Mouse (Mus musculus) kidney, embryonic 15.5 days (tissue): ENCODE data around the gene 9830107B12Rik. TPM values are rescaled to one million over a fixed set of nuclear protein-coding genes. Genes with fewer than 3 reads are reported as not detected.

Experiments used
- ATAC-seq: fragments of 200-750 bp; cut with Nextera tagmentation; replicated peaks from 2 replicates; pipeline ENCODE4 v1.8.0; 2017; ENCODE audit warnings: moderate TSS enrichment; ENCODE audit not compliant: low FRiP score
- H3K27ac ChIP-seq: fragments of 300-500 bp; sonication (generic); 2 replicates; pipeline ENCODE4 v1.5.1; 2015; ENCODE audit warnings: mild to moderate bottlenecking, inconsistent platforms
- H3K27me3 ChIP-seq: fragments of 300-500 bp; sonication (generic); 2 replicates; pipeline ENCODE4 v1.6.1; 2015; ENCODE audit warnings: inconsistent platforms
- H3K36me3 ChIP-seq: fragments of 300-500 bp; sonication (generic); 2 replicates; pipeline ENCODE4 v1.6.1; 2015; ENCODE audit warnings: inconsistent platforms
- H3K4me1 ChIP-seq: fragments of 300-500 bp; sonication (generic); 2 replicates; pipeline ENCODE4 v1.6.1; 2015; ENCODE audit warnings: inconsistent platforms
- H3K4me2 ChIP-seq: fragments of 300-500 bp; sonication (generic); 2 replicates; pipeline ENCODE4 v1.6.1; 2015; ENCODE audit warnings: moderate library complexity, mild to moderate bottlenecking, inconsistent platforms
- H3K4me3 ChIP-seq: fragments of 300-500 bp; sonication (generic); replicated peaks from 2 replicates; pipeline ENCODE4 v1.5.1; 2015; ENCODE audit warnings: mild to moderate bottlenecking, inconsistent platforms
- H3K9ac ChIP-seq: fragments of 300-500 bp; sonication (generic); 2 replicates; pipeline ENCODE4 v1.6.1; 2015; ENCODE audit warnings: mild to moderate bottlenecking, inconsistent platforms
- H3K9me3 ChIP-seq: fragments of 300-500 bp; sonication (generic); replicated peaks from 2 replicates; pipeline ENCODE4 v1.6.1; 2016; ENCODE audit warnings: inconsistent platforms
- WGBS: fragments of 180-500 bp; shearing (Covaris S2); methylation state at CpG from one replicate; pipeline ENCODE4 v1.1.7; 2015; ENCODE audit warnings: mixed read lengths; 5-methylcytosine and 5-hydroxymethylcytosine counted together
- polyA plus RNA-seq: library from polyadenylated mRNA; unstranded; fragments of >200 nt; fragmentation: Nextera tagmentation; extraction: Ambion mirVana; gene quantifications from 2 replicates; pipeline ENCODE4 v1.2.1, GENCODE M21; 2015

9830107B12Rik gene
- polyA plus RNA-seq, 1 experiment from 2014 or later: not detected

DNA sequence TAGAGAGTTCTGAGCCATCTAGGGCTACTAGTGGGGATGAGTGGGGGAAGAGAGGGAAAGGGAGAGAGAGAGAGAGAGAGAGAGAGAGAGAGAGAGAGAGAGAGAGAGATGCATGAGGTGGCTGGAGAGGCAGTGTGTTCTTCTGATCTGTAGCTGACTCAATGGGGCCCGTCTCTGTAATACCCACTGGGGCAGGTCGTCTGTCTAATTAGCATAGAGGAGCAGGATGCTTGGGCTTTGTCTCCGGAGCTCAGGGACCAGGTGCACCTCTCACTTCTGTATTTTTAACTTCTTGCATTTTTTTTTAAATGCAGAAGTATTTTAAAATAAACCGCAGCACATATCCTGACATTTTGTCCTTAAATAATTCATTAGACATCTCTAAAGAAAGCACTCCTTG is 38.7 kb downstream of the 9830107B12Rik start:
- H3K4me1 ChIP-seq: no peaks in the 10 kb centered on the region
- H3K27me3 ChIP-seq: no peaks in the 10 kb centered on the region
- no peak overlapping the region for H3K27ac ChIP-seq
- H3K4me2 ChIP-seq: no peak overlapping the region
- no peaks in the 10 kb centered on the region for H3K36me3 ChIP-seq
- ATAC-seq: no peak
- no peak overlapping the region for H3K9ac ChIP-seq
- 62% methylated on average over 4 of the region's 4 CpGs for WGBS
- no peaks in the 10 kb centered on the region for H3K9me3 ChIP-seq
- no peak overlapping the region for H3K4me3 ChIP-seq

DNA sequence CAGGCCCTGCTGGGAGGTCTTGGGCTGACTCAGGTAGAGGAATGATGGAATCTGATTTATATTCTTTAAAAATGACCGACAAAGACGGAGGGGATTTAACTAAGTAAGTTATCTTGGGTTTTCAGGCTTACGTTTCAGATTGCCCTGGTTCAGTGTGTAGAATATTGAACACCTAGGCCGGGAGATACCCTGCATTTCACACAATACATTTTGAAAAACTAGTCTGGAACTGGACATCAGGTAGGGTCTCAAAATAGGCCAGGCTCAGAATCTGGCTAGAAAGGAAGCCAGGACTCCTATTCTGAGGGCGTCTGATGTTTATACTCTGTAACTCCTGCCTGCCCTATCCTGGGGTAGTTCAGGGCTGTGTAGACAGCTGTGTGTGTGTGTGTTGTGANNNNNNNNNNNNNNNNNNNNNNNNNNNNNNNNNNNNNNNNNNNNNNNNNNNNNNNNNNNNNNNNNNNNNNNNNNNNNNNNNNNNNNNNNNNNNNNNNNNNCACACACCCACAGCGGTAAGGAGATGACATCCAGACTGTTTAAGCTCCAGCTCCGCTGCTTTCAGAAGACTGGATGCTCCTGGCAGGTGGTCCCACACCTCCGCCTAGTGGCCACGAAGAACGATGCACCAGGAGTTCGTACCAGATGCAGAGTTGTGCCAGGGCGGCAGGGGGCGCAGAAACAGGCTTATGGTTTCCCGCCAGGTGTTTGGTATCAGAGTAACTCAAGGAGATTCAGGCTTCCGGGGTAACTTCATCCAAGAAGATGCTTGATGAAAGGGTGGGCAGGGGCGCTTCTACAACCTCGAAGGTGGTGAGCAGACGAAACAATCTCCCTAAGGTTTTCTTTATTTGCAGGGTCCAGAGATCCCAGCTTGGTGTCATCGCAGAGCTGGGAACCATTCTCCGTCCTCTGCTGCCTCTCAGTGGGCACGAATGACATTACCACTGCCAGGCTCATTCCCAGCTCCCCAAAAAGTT is 45.3 kb downstream of the 9830107B12Rik start:
- Histone ChIP-seq H3K36me3 (no peaks in the 10 kb centered on the region), H3K4me2 (peak overlapping the region; percentile 63), H3K4me3 (peak overlapping the region; percentile 36), H3K9ac (no peak overlapping the region), H3K27me3 (peaks cover 45% of the 10 kb centered on the region), H3K4me1 (peaks cover 50% of the 10 kb centered on the region), H3K9me3 (no peaks in the 10 kb centered on the region), H3K27ac (no peak overlapping the region)
- ATAC-seq: peak; percentile 53
- WGBS: 12% methylated on average over 20 of the region's 21 CpGs

DNA sequence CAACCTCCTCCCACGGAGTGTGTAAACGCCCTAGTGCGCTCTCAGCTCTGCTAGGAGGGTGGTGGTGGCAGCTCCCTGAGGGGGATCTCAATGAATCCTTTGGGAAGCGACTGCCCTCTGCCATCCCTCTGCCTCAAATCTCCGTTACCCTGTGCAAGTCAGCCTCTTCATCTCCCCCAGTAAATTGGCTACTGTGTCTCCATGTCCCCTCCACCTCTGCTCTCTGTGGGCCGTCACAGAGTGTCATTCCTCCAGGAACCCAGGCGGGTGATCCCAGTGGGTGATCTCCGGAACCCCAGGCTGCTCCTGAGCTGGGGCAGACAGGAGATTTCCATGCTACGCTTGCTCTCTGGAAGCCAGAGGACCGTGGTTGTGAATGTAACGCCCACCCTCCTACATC is 46.8 kb downstream of the 9830107B12Rik start:
- no peak overlapping the region for H3K4me3 ChIP-seq
- H3K9me3 ChIP-seq: no peaks in the 10 kb centered on the region
- peaks cover 58% of the 10 kb centered on the region for H3K27me3 ChIP-seq
- H3K4me1 ChIP-seq: peaks cover 61% of the 10 kb centered on the region
- peak overlapping the region; percentile 67 for H3K4me2 ChIP-seq
- no peaks in the 10 kb centered on the region for H3K36me3 ChIP-seq
- no peak for ATAC-seq
- 11% methylated on average over 11 of the region's 11 CpGs for WGBS
- H3K27ac ChIP-seq: no peak overlapping the region
- H3K9ac ChIP-seq: no peak overlapping the region

DNA sequence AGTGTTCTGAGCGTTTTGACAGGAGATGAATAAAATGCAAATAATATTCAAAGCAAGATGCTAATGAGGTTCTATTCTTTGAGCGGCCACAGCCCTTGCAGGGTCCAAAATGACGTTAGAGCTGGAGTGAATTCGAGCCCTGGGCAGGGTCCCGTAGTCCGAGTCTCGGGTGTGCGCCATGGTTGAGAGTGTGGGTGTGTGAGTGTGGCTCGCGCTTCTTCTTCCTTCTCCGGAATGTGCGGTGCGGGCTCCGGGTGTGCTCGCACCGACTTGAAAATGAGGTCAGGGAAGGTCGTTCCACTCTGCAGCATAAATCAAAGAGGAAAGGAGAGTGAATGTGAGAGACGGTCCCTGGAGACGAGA is 47.6 kb downstream of the 9830107B12Rik start:
- ATAC-seq: no peak

DNA sequence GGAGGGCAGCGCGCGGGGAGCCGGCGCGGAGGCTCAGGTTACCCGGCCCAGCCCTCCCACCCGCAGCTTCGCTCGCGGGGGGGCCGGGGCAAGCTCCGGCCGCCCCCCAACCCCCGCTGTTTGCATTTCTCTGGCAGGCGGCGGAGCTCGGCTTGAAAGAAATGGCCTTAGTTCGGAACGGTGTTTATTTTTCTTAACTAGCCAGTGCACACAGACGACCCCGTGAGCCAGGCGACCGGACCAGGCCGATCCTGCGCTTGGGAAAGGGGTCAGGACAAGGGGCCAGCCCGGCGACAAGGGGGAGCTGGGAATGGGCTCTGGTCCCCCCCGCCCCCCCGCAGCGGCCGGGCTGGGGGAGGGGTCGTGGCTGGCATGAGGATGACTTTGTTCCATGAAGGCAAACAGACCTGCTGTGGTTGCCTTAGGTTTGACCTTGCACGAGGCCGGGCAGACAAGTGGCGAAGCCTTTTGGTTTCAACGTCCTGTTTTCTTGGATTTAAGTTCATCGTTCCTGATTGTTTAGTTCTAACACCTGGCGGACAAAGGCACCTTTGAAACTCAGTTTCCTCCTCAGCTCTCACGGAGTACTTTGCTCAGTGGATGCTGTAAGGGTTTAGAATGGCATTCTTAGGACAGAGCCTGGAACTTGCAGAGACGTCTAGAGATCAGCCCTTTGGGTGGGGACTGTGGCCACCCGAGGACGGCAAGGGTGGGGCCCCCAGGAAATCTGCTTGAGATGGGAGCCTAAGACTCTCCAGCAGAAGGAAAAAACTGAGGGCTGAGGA is 48.1 kb downstream of the 9830107B12Rik start:
- Histone ChIP-seq H3K9me3 (peaks cover 4% of the 10 kb centered on the region; the same call in 1 of the 2 replicates), H3K4me1 (peaks cover 61% of the 10 kb centered on the region), H3K36me3 (no peaks in the 10 kb centered on the region), H3K4me2 (peak overlapping the region; percentile 67), H3K27me3 (peaks cover 67% of the 10 kb centered on the region), H3K4me3 (peak overlapping the region; percentile 33), H3K9ac (no peak overlapping the region), H3K27ac (0 out of 2 replicates have a peak overlapping the region, but pooled peaks have one; percentile 9)
- ATAC-seq: peak; percentile 57
- under 1% methylated on average over 41 of the region's 43 CpGs for WGBS

More for the DNA sequence above, 47.6 kb downstream of the 9830107B12Rik start:
- Histone ChIP-seq H3K27me3 (peaks cover 66% of the 10 kb centered on the region), H3K27ac (0 out of 2 replicates have a peak overlapping the region, but pooled peaks have one; percentile 9), H3K4me2 (peak overlapping the region; percentile 67), H3K36me3 (no peaks in the 10 kb centered on the region), H3K9me3 (peaks cover 2% of the 10 kb centered on the region; the same call in 1 of the 2 replicates), H3K9ac (no peak overlapping the region), H3K4me3 (peak overlapping the region; percentile 33), H3K4me1 (peaks cover 61% of the 10 kb centered on the region)
- WGBS: 0% methylated on average over 19 of the region's 19 CpGs

DNA sequence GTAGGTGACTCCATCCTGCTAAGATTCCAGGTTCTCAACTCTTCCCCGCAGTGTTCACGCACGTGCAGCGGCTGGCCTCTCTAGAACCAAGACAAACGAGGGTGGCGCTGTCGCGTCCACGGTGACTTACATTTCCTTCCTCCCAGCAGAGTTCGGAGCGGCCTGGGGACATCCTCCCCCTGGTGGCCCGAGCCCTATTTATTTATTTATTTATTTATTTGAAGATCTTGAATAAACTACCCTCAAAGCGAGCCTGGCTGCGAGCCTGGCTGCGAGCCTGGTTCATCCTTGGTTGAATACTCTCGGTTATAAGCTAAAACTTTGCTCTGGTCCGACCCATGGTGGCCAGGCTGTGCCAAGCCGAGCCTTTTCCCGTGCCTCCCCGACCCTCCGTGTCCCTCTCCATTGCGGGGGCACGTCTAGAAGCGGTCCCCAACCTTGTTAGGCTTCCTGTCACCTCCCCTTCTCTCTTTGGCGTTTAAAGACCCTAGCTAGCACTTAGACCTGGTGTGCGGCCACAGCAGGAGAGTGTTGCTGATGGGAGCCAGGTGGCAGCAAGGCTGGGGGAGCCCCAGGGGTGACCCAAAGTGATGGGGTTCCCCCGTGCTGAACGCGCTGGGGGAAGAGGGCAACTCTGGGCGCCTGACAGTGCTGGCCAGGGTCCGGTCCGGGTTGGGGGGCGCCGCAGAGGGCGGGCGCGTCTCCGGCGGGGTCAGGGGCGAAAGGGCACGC is 48.9 kb downstream of the 9830107B12Rik start:
- peak overlapping the region; percentile 29; the same call in 1 of the 2 replicates for H3K27ac ChIP-seq
- no peaks in the 10 kb centered on the region for H3K36me3 ChIP-seq
- peaks cover 67% of the 10 kb centered on the region for H3K27me3 ChIP-seq
- no peak overlapping the region; the same call in 1 of the 2 replicates for H3K9ac ChIP-seq
- peaks cover 61% of the 10 kb centered on the region for H3K4me1 ChIP-seq
- H3K4me3 ChIP-seq: peak overlapping the region; percentile 33
- peaks cover 4% of the 10 kb centered on the region; the same call in 1 of the 2 replicates for H3K9me3 ChIP-seq
- peak overlapping the region; percentile 67 for H3K4me2 ChIP-seq
- ATAC-seq: peak; percentile 44
- under 1% methylated on average over 40 of the region's 41 CpGs for WGBS

DNA sequence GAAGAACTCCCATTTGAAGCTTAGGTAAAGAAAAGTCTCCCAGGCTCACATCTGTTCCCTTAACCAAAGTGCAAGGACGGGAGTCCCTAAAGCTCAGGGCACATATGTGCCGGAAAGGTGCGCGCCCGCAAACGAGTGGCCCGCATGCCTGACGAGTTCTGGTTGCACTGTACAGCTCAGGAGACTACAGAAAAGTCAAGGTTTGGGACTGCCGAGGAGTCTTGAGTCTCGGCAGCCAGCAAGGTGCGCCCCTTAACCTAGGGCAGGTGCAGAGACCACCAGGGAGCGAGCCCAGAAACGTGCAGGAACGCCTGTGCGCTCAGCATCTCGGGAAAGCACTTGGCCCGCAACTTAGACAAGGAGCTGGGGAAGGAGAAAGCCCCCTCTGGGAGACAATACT is 49.7 kb downstream of the 9830107B12Rik start:
- 6% methylated on average over 17 of the region's 17 CpGs for WGBS
- ATAC-seq: no peak
- no peaks in the 10 kb centered on the region for H3K36me3 ChIP-seq
- H3K9me3 ChIP-seq: peaks cover 4% of the 10 kb centered on the region; the same call in 1 of the 2 replicates
- no peak overlapping the region for H3K9ac ChIP-seq
- H3K27ac ChIP-seq: no peak overlapping the region
- peaks cover 67% of the 10 kb centered on the region for H3K27me3 ChIP-seq
- peak overlapping the region; percentile 67 for H3K4me2 ChIP-seq
- peaks cover 61% of the 10 kb centered on the region for H3K4me1 ChIP-seq
- peak overlapping the region; percentile 33 for H3K4me3 ChIP-seq

DNA sequence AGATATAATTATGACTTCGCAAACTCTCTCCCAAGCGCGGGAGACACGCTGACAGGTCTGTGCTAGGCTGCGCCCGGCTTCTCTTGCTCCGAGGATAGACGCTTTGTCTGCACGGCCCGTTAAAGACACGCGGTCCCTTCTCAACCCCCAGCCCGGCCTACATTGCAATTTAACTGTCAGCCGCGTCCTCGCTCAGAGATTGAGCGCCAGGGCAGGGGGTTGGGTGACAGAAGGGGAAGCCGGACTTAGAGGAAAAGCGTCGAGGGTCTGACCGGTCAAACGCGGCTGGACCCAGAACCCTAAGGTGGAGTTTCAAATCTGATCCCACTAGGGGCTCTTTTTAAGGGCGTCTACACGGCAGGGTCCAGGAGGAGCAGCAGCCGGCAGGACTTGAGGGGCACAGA is 50.3 kb downstream of the 9830107B12Rik start:
- peak overlapping the region; percentile 14 for H3K4me3 ChIP-seq
- H3K9me3 ChIP-seq: peaks cover 4% of the 10 kb centered on the region; the same call in 1 of the 2 replicates
- peaks cover 67% of the 10 kb centered on the region for H3K27me3 ChIP-seq
- under 1% methylated on average over 26 of the region's 26 CpGs for WGBS
- H3K9ac ChIP-seq: no peak overlapping the region
- H3K36me3 ChIP-seq: no peaks in the 10 kb centered on the region
- peaks cover 61% of the 10 kb centered on the region for H3K4me1 ChIP-seq
- ATAC-seq: no peak
- no peak overlapping the region for H3K27ac ChIP-seq
- H3K4me2 ChIP-seq: peak overlapping the region; percentile 67

DNA sequence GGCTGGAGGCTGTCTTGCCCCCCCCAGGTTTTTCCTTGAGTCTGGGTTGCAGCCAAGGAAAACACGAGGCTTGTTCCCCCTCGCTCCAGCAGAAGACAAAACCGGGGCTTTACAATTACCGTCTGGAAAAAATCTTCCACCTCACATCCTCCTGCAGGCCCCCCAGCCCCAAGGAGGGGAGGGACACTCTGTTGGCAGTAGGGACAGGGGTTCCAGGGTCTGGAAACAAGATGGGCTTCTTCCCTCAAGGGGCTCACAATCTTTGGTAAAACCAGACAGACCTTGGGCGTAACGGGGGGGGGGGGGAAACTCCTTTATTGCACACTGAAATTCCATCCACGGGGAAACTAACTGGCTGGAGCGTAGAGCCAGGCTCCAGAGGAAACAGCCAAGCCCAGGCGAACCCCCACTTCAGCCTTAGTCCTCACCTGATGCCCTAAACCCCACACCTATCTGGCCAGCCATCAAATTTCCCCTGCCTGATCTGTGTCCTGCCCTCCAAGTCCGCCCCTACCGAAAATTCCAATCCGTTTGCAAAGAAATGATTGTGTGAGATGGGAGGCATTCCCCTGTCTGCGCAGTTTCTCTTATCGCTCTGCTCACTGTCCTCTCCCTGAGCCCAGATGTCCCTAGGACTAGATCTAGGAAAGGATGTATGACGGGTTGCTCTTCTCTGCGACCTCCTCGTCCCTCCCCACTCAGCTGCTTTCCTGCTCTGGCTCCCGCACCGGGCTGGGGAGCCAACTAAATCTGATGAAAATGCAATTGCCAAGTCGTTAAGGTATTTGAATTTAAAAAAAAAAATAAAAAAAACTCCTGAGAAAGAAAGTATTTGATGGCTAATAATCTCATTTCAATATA is 51.0 kb downstream of the 9830107B12Rik start:
- Histone ChIP-seq H3K4me1 (peaks cover 54% of the 10 kb centered on the region), H3K27ac (no peak overlapping the region), H3K4me2 (no peak overlapping the region), H3K9ac (no peak overlapping the region), H3K4me3 (no peak overlapping the region), H3K36me3 (no peaks in the 10 kb centered on the region), H3K27me3 (peaks cover 60% of the 10 kb centered on the region), H3K9me3 (peaks cover 4% of the 10 kb centered on the region; the same call in 1 of the 2 replicates)
- WGBS: 4% methylated on average over 20 of the region's 20 CpGs
- no peak for ATAC-seq

DNA sequence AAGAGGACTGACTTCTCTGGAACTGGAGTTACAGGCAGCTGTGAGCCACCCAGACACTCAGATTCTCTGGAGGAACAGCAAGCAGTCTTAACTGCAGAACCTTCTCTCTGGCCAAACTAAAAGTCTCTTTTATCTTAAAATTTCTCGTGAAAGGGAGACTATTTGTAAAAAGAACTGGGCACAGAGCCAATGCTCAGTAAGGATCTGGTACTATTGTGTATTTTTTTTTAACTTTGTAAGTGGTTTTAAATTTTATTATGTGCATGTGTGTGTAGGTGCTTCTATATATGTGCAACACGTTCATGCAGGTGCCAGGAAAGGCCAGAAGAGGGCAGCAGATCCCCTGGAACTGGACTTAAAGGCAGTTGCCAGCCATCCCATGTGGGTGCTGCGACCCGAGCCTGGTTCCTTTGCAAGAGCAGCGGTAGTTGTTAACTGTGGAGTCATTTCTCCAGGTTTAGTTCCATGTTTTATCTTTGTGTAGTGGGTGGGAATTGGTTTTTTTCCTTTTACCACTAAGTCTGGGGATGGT is 52.7 kb downstream of the 9830107B12Rik start:
- 75% methylated on average over 5 of the region's 5 CpGs for WGBS
- no peak overlapping the region for H3K9ac ChIP-seq
- H3K9me3 ChIP-seq: peaks cover 4% of the 10 kb centered on the region; the same call in 1 of the 2 replicates
- H3K4me3 ChIP-seq: no peak overlapping the region
- H3K27ac ChIP-seq: no peak overlapping the region
- no peak overlapping the region for H3K4me2 ChIP-seq
- peaks cover 47% of the 10 kb centered on the region for H3K27me3 ChIP-seq
- H3K36me3 ChIP-seq: no peaks in the 10 kb centered on the region
- peaks cover 37% of the 10 kb centered on the region for H3K4me1 ChIP-seq
- no peak for ATAC-seq
